Mouse (Mus musculus): ENCODE results near the gene Ablim1. TPM values are rescaled to one million over a fixed set of nuclear protein-coding genes. Genes with fewer than 3 reads are reported as not detected.

Gene Ablim1
- polyA plus RNA-seq, 1 experiment = 110 TPM

- no peak overlapping the region for H3K27ac ChIP-seq (ENCODE audit: insufficient read depth, low read length)
- DNase-seq = no peak
- no peak overlapping the region for H3K4me3 ChIP-seq (replicated peaks; ENCODE audit: insufficient read depth, low read depth, low read length)
- 39% methylated on average over 7 of the region's 7 CpGs for WGBS
- TF ChIP-seq CTCF (IDR thresholded peaks at IDR 0.05; ENCODE audit: borderline replicate concordance, insufficient read depth, low read depth, low read length) (no peak), POLR2A (IDR thresholded peaks at IDR 0.05; ENCODE audit: borderline replicate concordance, insufficient read depth, low read length) (no peak)
- peaks cover 40% of the 10 kb centered on the region for H3K4me1 ChIP-seq (ENCODE audit: control insufficient read depth, insufficient read depth, low read length)
- no peaks in the 10 kb centered on the region for H3K27me3 ChIP-seq (ENCODE audit: control insufficient read depth, insufficient read depth, low read length)
Measured at GRCm38 (mm10) chr19:57109620-57110019, 205.1 kb downstream of the Ablim1 start.

- Histone ChIP-seq H3K4me3 (replicated peaks; ENCODE audit: insufficient read depth, low read depth, low read length) (no peak overlapping the region), H3K4me1 (ENCODE audit: control insufficient read depth, insufficient read depth, low read length) (peaks cover 36% of the 10 kb centered on the region), H3K27me3 (ENCODE audit: control insufficient read depth, insufficient read depth, low read length) (no peaks in the 10 kb centered on the region), H3K27ac (ENCODE audit: insufficient read depth, low read length) (no peak overlapping the region)
- no peak for DNase-seq
- TF ChIP-seq POLR2A (IDR thresholded peaks at IDR 0.05; ENCODE audit: borderline replicate concordance, insufficient read depth, low read length) = no peak
- TF ChIP-seq CTCF (IDR thresholded peaks at IDR 0.05; ENCODE audit: borderline replicate concordance, insufficient read depth, low read depth, low read length) = no peak
- 62% methylated on average over 6 of the region's 6 CpGs for WGBS
Measured at GRCm38 (mm10) chr19:57106513-57106912, 208.2 kb downstream of the Ablim1 start.

GRCm38 (mm10) chr19:57106031-57106430 is 208.7 kb downstream of the Ablim1 start:
- TF ChIP-seq POLR2A (IDR thresholded peaks at IDR 0.05; ENCODE audit: borderline replicate concordance, insufficient read depth, low read length) (no peak), CTCF (IDR thresholded peaks at IDR 0.05; ENCODE audit: borderline replicate concordance, insufficient read depth, low read depth, low read length) (no peak)
- Histone ChIP-seq H3K27me3 (ENCODE audit: control insufficient read depth, insufficient read depth, low read length) (no peaks in the 10 kb centered on the region), H3K4me3 (replicated peaks; ENCODE audit: insufficient read depth, low read depth, low read length) (no peak overlapping the region)

GRCm38 (mm10) chr19:57105156-57105555 is 209.6 kb downstream of the Ablim1 start:
- no peak for TF ChIP-seq CTCF (IDR thresholded peaks at IDR 0.05; ENCODE audit: borderline replicate concordance, insufficient read depth, low read depth, low read length)
- TF ChIP-seq POLR2A (IDR thresholded peaks at IDR 0.05; ENCODE audit: borderline replicate concordance, insufficient read depth, low read length) = no peak
- DNase-seq = no peak
- H3K4me1 ChIP-seq (ENCODE audit: control insufficient read depth, insufficient read depth, low read length) = peaks cover 38% of the 10 kb centered on the region
- 62% methylated on average over 6 of the region's 6 CpGs for WGBS
- H3K27me3 ChIP-seq (ENCODE audit: control insufficient read depth, insufficient read depth, low read length) = no peaks in the 10 kb centered on the region
- H3K27ac ChIP-seq (ENCODE audit: insufficient read depth, low read length) = no peak overlapping the region
- no peak overlapping the region for H3K4me3 ChIP-seq (replicated peaks; ENCODE audit: insufficient read depth, low read depth, low read length)

More at GRCm38 (mm10) chr19:57106031-57106430, 208.7 kb downstream of the Ablim1 start:
- Histone ChIP-seq H3K27ac (ENCODE audit: insufficient read depth, low read length) (peak overlapping the region; percentile 7; the same call in 1 of the 2 replicates), H3K4me1 (ENCODE audit: control insufficient read depth, insufficient read depth, low read length) (peaks cover 36% of the 10 kb centered on the region)
- no peak for DNase-seq
- WGBS = 97% methylated on average over 3 of the region's 3 CpGs

GRCm38 (mm10) chr19:57104171-57104748 is 210.5 kb downstream of the Ablim1 start:
- H3K27me3 ChIP-seq (ENCODE audit: control insufficient read depth, insufficient read depth, low read length) = no peaks in the 10 kb centered on the region
- H3K27ac ChIP-seq (ENCODE audit: insufficient read depth, low read length) = peak overlapping the region; percentile 53
- TF ChIP-seq POLR2A (IDR thresholded peaks at IDR 0.05; ENCODE audit: borderline replicate concordance, insufficient read depth, low read length) (no peak), CTCF (IDR thresholded peaks at IDR 0.05; ENCODE audit: borderline replicate concordance, insufficient read depth, low read depth, low read length) (no peak)
- 72% methylated on average over 5 of the region's 5 CpGs for WGBS
- DNase-seq = peak in 1 of 2 experiments; percentile 49
- H3K4me3 ChIP-seq (replicated peaks; ENCODE audit: insufficient read depth, low read depth, low read length) = no peak overlapping the region
- H3K4me1 ChIP-seq (ENCODE audit: control insufficient read depth, insufficient read depth, low read length) = peaks cover 41% of the 10 kb centered on the region

GRCm38 (mm10) chr19:57103360-57103958 is 211.3 kb downstream of the Ablim1 start:
- no peaks in the 10 kb centered on the region for H3K27me3 ChIP-seq (ENCODE audit: control insufficient read depth, insufficient read depth, low read length)
- TF ChIP-seq CTCF (IDR thresholded peaks at IDR 0.05; ENCODE audit: borderline replicate concordance, insufficient read depth, low read depth, low read length) (no peak), POLR2A (IDR thresholded peaks at IDR 0.05; ENCODE audit: borderline replicate concordance, insufficient read depth, low read length) (no peak)
- peak overlapping the region; percentile 29 for H3K27ac ChIP-seq (ENCODE audit: insufficient read depth, low read length)
- peaks cover 43% of the 10 kb centered on the region for H3K4me1 ChIP-seq (ENCODE audit: control insufficient read depth, insufficient read depth, low read length)
- DNase-seq = no peak
- H3K4me3 ChIP-seq (replicated peaks; ENCODE audit: insufficient read depth, low read depth, low read length) = no peak overlapping the region
- WGBS = 50% methylated on average over 4 of the region's 4 CpGs

GRCm38 (mm10) chr19:57101986-57102385 is 212.7 kb downstream of the Ablim1 start:
- H3K4me1 ChIP-seq (ENCODE audit: control insufficient read depth, insufficient read depth, low read length) = peaks cover 50% of the 10 kb centered on the region
- H3K4me3 ChIP-seq (replicated peaks; ENCODE audit: insufficient read depth, low read depth, low read length) = no peak overlapping the region
- H3K27ac ChIP-seq (ENCODE audit: insufficient read depth, low read length) = no peak overlapping the region
- H3K27me3 ChIP-seq (ENCODE audit: control insufficient read depth, insufficient read depth, low read length) = no peaks in the 10 kb centered on the region
- no peak for DNase-seq
- TF ChIP-seq CTCF (IDR thresholded peaks at IDR 0.05; ENCODE audit: borderline replicate concordance, insufficient read depth, low read depth, low read length) = no peak
- no peak for TF ChIP-seq POLR2A (IDR thresholded peaks at IDR 0.05; ENCODE audit: borderline replicate concordance, insufficient read depth, low read length)
- WGBS = 66% methylated on average over 7 of the region's 7 CpGs

Measured in cerebellum, adult 2 months (tissue).